Mouse (Mus musculus): Measurements from ENCODE around the gene Gm49383.

GRCm38 (mm10) chr12:69179371-69179770 lies 17.5 kb downstream of the Gm49383 start:
- TF ChIP-seq CTCF (IDR thresholded peaks at IDR 0.05; ENCODE audit: control insufficient read depth, insufficient read depth, insufficient replicate concordance, low read depth, low read length) (no peak), POLR2A (IDR thresholded peaks at IDR 0.05; ENCODE audit: control insufficient read depth, low read depth, low read length) (no peak)

All from testis, adult 2 months (tissue).